Mouse (Mus musculus) thymus, adult 18-20 months (tissue): ENCODE data around the gene Creb3.
"Not testable (repeated sequence)": the region's sequence is repeated elsewhere in the genome, so short reads cannot be mapped to it uniquely, and the experiment has no call there.

Experiments used
- DNase-seq, 2 experiments: peaks; one replicate each; pipeline ENCODE4 v3.0.0; 2022; ENCODE audit warnings: mixed read lengths in 2 of 2

Creb3 gene

DNA sequence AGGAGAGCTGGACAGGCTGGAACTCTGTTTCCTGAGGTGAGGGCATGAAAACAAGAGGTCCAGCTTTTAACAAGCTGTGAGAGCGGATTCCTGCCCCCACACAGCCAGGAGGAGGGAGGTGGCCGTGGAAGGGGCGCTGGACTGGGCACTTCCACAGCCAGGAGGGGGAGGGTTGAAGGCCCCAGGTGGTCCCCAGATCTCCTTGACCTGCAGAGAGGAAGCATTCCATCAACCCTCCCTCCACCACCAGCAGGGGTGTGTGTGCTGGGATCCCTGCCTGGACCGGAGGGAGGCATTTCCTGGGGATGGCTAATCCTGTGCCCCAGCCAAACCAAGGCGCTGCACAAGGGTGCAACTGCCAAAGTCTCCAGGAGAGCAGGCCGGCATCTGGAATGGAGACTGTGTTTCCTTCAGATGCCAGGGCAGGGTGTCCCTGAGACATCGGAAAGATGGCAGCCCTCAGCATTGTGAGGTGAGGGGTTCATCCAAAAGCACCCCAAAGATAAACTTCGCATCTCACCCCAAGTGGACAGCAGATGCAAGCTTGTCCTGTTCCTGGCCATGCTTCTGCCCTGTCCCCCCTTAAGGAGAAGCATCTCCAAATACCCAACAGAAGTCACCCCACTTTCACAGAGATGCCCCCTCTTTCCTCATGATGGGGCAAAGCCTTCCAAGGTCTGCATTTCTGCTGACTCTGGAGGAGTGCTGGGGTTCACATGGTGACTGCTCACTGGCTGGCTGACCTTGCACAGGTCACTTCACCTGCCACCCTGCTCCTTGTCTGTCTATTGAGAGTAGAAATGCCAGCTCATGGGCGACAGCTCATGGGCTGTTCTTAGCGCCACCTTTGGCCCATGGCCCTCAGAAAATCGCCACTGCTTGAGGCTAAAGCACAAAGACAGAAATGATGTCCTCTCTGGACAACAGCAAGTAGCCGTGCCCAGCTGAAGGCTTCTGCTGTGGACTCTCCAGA, 22.6 kb downstream of the Creb3 start, which contains the start of gene Msmp:
Gene Msmp, minus strand, starts transcription at position 51 of the 973 bp plus-strand sequence.
- DNase-seq, result no peak

- DNase-seq, result no peak
Measured at GRCm38 (mm10) chr4:43585682-43586081, 23.6 kb downstream of the Creb3 start.

- DNase-seq, result no peak
Measured at GRCm38 (mm10) chr4:43586411-43586810, 24.3 kb downstream of the Creb3 start.

DNA sequence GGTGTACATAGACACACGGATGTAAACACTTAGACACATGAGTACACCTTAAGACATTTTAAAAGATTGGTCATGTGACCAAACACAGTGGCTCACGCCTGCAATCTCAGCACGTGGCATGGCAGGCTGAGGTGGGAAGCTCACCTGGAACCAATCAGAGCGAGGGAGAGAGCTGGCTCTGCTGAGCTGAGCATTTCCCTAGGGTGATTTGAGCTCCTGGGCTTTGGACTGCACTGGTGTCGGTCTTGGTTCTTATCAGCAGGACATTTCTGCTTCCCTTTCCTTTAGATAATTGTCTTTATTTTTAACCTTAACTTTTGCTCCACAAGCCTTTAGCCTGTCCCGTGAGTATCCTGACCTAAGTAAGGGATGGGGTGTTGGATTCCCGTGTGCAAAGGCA, 25.5 kb downstream of the Creb3 start:
- DNase-seq, result no peak

- DNase-seq, result no peak
Measured at GRCm38 (mm10) chr4:43591543-43591942, 29.4 kb downstream of the Creb3 start.

DNA sequence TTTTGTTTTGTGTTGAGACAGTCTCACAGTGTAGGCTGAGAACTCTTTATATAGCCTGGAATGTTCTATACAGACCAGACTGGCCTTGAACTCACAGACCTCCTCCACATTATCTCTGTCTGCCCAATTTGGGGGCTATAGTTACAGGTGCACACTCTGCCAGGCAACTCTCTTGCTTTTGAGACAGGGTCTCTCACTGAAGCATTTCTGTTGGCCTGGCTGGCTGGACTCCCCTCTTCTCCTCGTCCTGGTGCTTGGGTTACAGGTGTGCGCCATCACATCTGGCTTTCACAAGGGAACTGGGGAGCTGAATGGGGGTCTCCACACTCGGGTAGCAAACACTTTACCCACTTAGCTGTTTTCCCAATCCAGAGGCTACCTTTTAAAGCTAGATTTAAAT, 29.8 kb downstream of the Creb3 start:
- DNase-seq, result no peak

DNA sequence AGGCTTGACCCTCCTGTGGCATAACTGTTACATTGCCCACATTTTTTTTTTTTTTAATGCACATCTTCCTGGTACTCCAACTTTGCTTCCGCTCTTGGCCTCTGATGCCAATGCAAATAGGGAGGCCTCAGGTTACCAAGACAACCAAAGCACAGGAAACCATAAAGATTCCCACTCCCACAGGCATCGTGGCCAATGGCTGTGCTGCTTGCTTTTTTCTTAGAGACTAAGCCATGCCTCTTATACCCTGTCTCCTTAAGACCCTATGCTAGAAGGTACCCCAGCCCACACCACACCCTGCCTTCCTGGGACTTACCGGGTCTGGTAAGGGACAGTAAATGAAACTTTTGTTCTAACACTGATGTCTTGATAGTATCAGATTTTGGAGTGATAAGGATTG, 31.3 kb downstream of the Creb3 start:
- DNase-seq, result no peak

DNA sequence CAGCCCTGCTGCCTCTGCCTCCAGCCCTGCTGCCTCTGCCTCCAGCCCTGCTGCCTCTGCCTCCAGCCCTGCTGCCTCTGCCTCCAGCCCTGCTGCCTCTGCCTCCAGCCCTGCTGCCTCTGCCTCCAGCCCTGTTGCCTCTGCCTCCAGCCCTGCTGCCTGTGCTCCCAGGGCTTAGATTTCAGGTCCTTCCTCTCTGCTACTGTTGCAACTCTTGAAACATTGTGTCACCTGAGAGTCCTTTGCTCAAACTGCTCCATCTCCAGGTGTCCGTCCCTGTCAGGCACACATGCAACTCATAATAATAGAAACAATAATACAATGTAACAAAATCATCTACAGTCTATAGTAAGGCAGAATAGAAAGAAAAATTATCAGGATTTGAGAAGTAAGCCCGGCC, 34.5 kb downstream of the Creb3 start:
- DNase-seq, result not testable (repeated sequence)

GRCm38 (mm10) chr4:43598200-43598599, 36.1 kb downstream of the Creb3 start:
- no peak for DNase-seq

DNA sequence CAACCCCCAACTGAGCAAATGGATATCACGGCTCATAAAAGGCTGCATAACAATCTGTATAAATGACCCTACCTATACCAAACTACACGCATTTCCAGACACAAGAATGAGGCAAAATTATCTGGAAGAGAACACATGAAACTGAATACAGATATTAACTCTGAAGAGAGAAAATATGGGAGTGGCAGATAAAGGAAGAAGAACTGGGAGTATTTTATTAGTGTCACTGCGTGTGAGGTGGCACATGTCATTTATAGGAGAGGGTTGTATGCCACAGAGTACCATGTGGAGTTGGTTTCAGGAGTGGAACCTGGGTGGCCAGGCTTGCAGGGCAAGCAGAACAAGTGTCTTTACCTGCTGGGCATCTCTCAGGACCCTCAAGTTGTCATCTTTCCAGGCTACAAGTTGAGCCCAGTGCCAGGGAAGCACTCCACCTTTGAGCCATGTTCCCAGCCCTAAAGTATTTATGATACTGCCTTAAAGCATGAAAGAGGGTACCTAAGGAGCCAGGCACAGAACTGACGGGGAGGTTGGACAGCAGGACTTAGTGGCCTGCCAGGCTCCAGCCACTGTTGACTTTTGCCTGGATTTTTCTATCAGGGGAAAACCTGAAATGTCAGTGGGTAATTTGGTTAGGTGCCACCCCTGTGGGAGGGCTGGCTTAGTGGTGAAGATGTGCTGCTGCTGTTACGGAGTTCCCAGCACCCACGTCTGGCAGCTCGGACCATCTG, 36.7 kb downstream of the Creb3 start:
- DNase-seq, result no peak

GRCm38 (mm10) chr4:43600195-43600934, 38.2 kb downstream of the Creb3 start:
- no peak for DNase-seq

- DNase-seq, result no peak
Measured at GRCm38 (mm10) chr4:43604099-43604498, 42.0 kb downstream of the Creb3 start.

DNA sequence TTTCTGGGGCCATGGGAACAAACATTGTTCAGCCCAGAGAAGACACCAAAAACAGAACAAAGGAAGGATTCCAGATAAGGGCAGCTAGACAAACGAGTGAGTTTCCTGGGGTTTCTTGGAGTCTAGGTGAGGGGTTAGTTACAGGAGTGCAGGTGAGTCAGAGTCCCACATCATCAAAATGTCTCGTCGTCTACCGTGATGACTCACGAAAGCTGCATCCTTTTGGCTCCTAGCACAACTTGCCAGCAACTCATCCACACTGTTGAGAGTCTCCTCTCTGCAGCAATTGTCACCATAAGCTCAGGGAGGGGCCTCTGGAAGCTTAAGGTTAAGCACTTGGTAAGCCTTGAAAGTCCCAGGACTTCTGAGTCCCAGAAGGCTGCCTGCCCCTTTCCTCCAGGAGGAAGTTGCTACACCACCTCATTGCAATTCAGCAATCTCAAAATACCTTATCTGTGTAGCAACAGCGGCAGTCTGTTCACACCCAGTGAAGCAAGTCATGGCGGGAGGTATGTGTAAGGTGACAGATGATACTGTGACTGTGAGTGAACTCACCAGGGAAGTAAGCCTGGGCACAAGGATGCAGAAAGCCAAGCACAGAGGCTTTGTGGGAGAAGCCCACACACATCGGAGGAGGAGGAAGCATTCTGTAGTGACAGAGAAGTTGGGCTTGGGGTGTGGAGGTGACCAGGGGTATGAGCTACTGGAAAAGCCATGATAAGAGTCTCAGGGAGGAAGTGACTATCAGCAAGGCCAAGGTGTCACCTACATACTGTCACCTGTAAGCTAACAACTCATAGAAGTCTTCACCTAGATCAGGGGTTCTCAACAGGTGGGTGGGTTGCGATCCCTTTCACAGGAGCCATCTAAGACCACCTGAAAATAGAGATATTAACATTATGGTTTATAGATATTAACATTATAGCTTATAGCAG, 42.9 kb downstream of the Creb3 start:
- DNase-seq, result no peak

DNA sequence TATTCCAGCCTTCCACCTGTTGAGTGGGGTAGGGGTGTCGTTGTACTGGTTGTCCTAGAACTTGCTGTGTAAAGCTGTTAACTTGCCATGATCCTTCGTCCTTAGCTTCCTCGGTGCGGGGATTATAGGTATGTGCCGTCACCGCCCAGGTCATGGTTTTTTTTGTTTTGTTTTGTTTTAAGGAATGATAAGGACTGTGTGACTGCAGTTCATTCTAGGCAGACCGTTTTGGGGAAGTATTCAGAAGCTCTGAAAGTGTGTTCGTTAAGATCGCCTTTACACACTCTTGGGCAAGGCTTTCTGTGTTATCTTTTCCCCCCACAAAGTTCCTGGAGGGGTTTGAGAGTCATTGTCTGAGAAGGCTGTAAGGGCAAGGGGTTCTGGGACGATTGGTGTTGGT, 50.4 kb downstream of the Creb3 start:
- no peak for DNase-seq

DNA sequence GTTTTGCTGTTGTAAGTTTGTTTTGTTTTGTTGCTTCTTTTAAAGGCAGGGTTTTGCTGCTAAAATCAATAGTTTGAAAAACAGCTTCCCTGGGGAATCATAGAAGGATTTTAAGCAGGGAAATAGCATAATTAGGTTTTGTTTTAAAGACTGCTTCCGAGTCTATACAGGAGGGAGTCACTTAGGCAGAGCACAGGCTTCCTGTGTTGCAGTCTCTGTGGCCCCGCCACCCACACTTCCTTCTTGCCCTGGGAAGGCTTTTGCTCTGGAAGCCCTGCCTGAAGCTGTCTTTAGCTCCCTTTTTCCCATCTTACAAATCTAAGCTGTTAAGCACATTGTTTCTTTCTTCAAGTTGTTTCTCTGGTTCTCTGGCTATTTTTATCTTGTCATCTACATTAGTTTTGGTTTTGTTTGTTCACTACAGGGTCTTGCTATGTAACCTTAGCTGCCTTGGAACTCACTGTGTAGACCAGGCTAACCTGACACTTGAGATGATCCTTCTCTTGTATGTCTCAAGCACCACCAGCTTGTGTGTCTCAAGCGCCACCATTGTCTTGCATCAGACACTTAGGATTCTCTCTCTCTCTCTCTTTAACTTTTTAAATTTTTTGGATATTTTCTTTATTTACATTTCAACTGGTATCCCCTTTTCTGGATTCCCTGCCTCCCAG, 51.1 kb downstream of the Creb3 start:
- DNase-seq, result no peak
